Mouse (Mus musculus) neutrophil, adult 83 days (primary cell): Measurements from ENCODE around the gene Cdc45. TPM values are rescaled to one million over a fixed set of nuclear protein-coding genes. Genes with fewer than 3 reads are reported as not detected.

ENCODE experiments used
- total RNA-seq, 2 experiments: library from RNA; stranded (reverse); gene quantifications; one replicate each; pipeline ENCODE4 v1.2.4; 2023

Gene Cdc45
- total RNA-seq = 10 to 100 TPM; 39.0 to 45.8 TPM

GRCm38 (mm10) chr16:18811468-18812384 is at the start of gene Cdc45, which contains the start of gene Ufd1:
Cdc45 (minus strand) TSS chr16:18811987.
Ufd1 (plus strand) TSS chr16:18811779.

DNA sequence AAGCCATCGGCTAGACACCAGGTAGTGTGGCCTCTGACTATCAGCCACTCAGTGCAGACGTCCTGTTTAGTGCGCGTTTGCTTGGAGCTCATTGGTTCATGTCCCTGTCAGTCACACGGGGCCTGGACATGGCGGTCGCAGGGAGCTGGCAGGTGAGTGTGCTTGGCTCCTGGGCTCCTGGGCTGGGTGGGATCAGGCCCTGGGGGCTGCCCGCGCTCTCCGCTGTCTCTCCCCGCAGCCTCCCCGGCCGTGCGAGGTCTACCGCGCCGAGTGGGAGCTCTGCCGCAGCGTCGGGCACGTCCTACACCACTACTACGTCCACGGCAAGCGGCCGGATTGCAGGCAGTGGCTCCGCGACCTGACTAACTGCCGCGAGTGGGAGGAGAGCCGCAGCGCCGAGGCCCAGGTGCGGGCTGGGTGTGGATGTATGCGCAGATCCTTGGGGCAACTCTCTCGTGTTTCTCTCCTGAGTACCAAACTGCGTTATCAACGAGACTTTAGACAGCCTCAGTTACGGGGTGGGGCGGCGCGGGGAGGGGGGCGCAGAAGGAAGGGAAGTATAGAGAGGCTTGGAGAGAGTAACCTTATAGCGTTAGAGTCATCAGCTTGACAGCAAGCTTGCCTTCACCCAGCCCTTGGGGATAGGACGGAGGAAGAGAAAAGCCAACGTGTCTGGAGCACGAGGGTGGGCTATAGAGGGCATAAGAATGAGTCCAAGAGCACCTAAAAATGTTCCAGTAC is 24.9 kb upstream of the Cdc45 start, which contains the start of the genes 2510002D24Rik and Gm28539:
Gene 2510002D24Rik (plus strand): TSS at position 111 of the 741 bp plus-strand sequence.
Gene Gm28539 (plus strand): TSS at position 117 of the 741 bp plus-strand sequence.

GRCm38 (mm10) chr16:18776556-18777100 is 35.2 kb downstream of the Cdc45 start, which contains the start of gene Cldn5:
Cldn5 (plus strand) TSS chr16:18776847.

Other genes with a start within 250 kb of the Cdc45 start
- gene Tbx1, start 221.3 kb downstream of the Cdc45 start, total RNA-seq = not detected
- under 1 TPM in 1 of 2 experiments, not detected in 1; 0.85 TPM for gene Gp1bb, start 189.6 kb downstream of the Cdc45 start, total RNA-seq
- 10 to 100 TPM; 62.3 to 64.3 TPM for gene Gm49601, start 185.6 kb downstream of the Cdc45 start, total RNA-seq
- 100 to 1,000 TPM; 177 to 200 TPM for gene Sept5, start 182.0 kb downstream of the Cdc45 start, total RNA-seq
- gene Cldn5, start 35.1 kb downstream of the Cdc45 start, total RNA-seq = not detected
- gene Ufd1, start 208 bp downstream of the Cdc45 start, total RNA-seq = 10 to 100 TPM; 59.3 to 62.7 TPM
- 1 to 10 TPM; 5.5 to 8.0 TPM for gene 2510002D24Rik, start 24.6 kb upstream of the Cdc45 start, total RNA-seq
- 1 to 10 TPM; 7.1 to 8.4 TPM for gene Gm28539, start 24.6 kb upstream of the Cdc45 start, total RNA-seq
- gene Mrpl40, start 64.9 kb upstream of the Cdc45 start, total RNA-seq = 10 to 100 TPM; 26.1 to 26.7 TPM
- 10 to 100 TPM; 53.0 to 58.3 TPM for gene Hira, start 65.0 kb upstream of the Cdc45 start, total RNA-seq